Mouse (Mus musculus) ES-Bruce4 (cell line): Measurements from ENCODE around the gene Gm19345.

Source experiments
- CTCF ChIP-seq: IDR thresholded peaks from one replicate; pipeline ENCODE4 v1.8.1; 2011; ENCODE audit warnings: low read depth, low read length
- EP300 ChIP-seq: IDR thresholded peaks from 2 replicates; pipeline ENCODE4 v1.6.1; 2011; ENCODE audit warnings: low read depth, low read length; ENCODE audit not compliant: insufficient read depth

GRCm38 (mm10) chr7:19889881-19890280 lies 38.1 kb downstream of the Gm19345 start:
- TF ChIP-seq EP300 (no peak), CTCF (peak; percentile 90)
